Mouse (Mus musculus): ENCODE results near the gene Oxct2a.
"Not testable (repeated sequence)": the region's sequence is repeated elsewhere in the genome, so short reads cannot be mapped to it uniquely, and the experiment has no call there.

Gene Oxct2a

DNA sequence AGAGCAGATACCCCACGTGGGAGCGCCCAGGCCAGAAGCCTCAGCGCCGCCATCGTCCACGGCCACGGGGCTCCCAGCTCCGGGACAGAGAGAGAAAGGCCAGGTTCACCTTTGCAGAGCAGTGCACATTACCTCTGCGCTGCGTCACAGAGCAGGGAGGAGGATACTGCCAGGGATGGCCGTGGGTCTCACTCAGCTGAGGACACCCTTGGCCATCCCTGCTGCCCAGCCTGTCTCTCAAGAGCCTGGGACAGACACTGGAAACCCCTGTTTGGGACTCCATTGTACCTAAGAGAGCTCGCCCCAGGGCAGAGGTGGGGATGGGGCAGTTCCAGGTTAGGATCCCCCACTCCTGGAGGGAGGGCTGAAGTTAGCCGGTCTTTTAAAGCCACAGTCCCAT is at the start of gene Oxct2a:
Gene Oxct2a, minus strand, starts transcription at position 101 of the 400 bp plus-strand sequence.
- no peak for DNase-seq (ENCODE audit: low read depth, low spot score)

DNA sequence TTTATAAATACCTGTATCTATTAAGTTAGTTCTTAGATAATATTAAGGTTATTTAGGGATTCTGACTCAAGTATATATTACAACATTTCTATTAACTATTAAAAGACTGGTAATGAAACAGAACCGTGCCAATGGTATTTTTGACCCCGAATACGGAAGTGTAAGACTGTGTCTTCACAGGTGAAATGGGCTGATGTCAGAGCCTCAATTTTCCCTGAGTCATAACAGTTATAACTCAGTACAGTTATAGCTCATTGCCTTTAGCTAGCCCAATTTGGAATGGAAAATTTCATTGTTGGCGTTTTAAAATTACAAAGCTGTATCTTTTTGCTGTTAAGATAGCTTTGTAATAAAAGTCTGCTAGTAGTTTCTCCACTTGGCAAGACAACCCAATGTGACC is 40.1 kb upstream of the Oxct2a start:
- no peak for DNase-seq (ENCODE audit: low read depth, low spot score)

DNA sequence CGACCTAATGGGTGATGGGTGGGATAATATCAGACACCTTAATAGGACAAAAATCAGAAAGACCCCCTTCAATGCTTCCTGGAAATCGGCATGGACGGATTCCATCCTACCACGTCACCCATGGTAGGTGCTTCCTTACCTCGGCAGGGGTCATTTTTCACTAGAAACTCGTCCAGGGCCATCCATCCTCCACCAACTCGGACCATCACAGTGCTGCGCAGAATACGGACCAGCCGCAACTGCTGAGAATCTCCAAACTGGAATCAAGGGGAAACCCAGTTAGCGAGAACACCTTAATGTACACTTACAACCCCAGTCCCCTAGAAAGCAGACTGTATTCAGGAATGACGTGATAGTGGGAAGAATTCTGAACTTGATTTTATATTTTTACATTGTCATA is 37.3 kb upstream of the Oxct2a start:
- DNase-seq (ENCODE audit: low read depth, low spot score): no peak

DNA sequence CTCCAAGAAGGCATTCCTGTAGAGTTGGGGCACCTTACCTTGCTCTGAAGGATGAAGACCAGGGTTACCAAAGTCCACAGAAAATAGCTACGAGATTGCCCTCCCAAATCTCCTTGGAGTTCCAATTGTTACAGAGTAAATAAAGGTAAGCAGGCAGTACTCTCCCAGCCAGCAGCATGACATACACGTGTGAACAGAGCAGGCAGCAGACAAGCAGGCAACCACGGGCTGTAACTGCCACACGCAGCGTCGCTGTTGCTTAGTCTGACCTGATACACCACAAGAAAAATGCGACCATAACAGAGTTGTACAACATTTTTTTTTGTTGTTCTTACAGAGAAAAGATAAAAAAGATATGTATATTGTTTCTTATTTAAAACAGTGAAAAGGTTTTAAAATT is 35.2 kb upstream of the Oxct2a start:
- DNase-seq (ENCODE audit: low read depth, low spot score): no peak

DNA sequence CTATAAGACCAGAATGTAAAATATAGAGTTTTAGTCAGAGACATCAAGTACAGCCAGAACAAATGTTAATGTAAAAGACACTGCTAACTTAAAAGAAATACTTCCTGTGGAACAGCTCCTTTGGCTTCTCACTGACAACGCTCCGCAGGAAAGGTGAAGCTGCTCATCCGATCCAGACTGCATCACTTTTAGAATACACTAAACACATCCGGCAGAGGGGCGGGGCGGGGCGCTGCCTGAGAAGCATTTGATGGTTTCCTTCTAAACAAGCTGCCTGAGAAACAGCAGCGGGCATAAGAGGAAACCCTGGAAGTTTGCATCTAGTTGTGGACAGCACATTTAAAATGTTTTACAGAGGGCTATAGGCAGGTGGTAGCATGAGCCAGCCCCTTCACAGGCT is 32.5 kb upstream of the Oxct2a start:
- DNase-seq (ENCODE audit: low read depth, low spot score): no peak

DNA sequence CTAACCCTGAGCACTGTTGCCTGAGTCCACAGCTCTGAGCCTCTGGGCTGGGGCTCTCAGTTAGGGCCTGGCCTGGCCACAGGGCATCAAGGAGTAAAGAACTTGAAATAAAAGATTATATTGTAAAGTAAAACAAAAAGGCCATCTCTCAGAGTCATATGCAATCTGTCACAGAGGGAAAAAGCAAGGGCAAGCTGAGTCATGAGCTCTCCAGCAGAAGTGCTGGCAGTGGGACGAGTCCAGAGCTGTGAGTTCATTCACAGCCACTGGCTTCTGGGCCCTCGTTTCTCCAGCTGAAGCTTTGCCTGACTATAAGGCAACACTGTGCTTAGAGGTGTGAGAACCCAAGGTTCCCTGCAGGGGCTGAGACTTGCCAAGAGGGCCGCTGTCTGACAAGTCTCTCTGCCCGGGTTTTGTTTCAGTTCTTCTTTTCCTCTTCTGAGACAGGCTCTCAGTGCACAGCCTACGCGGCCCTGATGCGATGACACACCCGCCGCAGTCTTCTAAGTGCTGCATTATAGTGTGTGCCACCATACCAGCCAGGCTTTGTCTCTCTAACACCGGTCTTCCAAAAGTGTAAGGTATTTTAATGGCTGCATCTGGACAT is 29.9 kb upstream of the Oxct2a start:
- DNase-seq (ENCODE audit: low read depth, low spot score): no peak

DNA sequence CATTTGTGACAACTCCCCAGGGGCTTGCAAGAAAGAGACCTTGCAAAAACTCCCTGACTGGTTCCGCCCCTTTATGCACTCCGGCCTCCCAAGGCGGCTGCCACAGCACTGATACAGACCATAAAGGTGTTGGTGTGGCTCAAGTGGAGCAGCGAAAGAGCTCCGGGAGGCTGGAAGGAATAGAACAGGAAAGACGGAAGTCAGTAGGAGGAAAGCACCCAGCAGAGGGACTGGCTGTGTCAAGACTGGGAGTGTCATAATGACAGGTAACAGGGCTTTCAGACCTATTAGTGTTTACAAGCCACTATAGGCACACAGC is 20.0 kb upstream of the Oxct2a start:
- DNase-seq (ENCODE audit: low read depth, low spot score): no peak

DNA sequence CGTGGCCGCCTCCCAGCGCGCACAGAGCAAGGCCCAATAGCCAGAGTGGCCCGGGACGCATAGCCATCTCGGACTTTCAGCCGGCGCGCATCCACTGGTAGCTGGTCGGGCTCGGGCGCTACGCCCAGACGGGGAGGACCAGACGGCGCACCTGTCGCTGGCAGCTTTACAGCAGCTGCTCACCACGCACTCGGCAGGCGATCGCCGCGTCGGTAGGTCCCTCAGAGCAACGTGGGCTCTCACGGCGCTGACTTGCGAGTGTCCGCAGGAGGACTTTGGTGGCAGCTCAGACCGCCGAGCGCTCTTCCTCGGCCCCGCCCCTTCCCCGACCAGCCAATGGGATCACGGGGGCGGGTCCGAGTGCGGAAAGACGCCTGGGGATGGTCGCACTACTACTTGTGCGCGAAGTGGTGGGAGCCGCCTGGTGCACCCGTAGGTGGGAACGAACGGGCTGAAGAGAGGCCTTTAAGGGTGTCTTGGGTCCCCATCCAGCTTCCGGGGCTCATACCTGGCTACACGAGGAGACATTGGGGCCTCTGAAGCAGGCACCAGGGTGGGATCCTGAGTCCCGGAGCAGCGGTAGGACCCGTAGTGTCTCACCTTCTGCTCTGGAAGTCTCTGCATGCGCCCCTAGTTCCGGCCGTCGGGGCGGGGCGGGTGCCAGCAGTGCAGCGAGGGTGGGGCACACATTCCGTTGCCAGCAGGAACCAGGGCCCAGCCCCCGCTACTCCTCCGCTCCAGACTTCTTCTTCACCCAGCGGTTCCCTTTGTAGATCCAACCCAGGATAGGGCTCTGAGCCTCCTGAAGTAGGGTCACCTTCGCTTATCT is 19.4 kb upstream of the Oxct2a start, which contains the start of gene Bmp8a:
Gene Bmp8a, minus strand, starts transcription at position 611 of the 829 bp plus-strand sequence.
- peak; percentile 60 for DNase-seq (ENCODE audit: low read depth, low spot score)

DNA sequence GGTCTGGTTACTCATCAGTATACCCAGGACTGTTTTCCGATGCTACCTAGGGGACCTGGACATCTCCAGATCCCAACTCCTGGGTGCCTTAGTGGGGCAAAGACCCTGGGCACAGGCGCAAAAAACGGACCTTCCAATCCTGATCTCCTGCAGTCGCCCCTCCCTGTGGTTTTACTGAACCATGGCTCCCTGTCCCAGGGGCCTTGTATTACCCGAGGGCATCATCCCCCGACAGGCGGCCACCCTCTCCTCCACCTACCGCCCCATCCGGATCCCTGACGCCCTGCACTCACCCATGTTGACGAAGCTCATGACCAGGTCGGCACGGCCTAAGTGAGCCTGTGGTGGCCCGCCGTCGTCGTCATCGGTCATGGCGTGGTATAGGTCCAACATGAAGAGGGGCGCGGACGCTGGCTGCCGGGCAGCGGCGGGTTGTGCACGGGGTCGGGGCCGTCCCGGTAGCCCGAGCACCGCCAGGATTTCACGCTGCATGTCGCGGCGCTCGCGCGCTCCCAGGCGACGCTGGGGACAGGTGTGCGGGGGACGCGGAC is 18.7 kb upstream of the Oxct2a start:
- no peak for DNase-seq (ENCODE audit: low read depth, low spot score)

DNA sequence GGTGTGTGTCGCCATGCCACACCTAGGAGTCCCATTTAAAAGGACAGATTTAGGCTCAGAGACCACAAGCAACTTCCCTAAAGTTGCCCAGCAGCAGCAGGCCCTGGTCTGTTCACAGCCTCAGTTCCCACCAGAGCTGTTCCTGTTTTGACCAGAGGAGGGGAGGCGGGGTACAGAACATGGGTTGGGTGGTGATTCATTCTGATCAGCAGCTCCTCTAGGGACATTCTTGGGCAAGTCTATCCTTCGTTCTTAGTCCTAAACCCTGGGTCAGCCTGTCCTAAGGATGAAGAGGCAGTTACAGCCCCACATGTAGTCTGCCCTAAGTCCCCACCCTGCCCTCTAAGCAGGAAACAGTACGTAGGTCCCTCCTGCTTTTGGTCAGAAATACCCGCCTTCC is 16.8 kb upstream of the Oxct2a start:
- no peak for DNase-seq (ENCODE audit: low read depth, low spot score)

DNA sequence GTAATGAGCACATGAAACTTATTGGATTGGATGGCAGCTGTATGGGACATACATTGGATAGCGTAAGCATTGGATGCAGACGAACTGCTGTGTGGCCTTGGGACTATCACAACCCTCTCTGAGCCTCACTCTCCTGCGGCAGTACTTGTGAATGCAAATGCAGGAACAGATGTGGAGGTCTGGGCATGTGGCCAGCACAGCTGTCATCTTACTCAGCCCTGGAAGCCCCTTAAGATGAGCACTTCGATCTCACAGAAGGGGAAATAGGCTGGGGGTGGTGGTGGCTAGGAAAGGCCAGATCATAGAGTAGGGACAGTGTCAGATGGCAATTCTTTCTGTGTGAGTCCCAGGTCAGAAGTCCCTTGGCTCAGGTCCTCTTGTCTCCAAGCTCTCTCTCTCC is 14.3 kb upstream of the Oxct2a start:
- no peak for DNase-seq (ENCODE audit: low read depth, low spot score)

DNA sequence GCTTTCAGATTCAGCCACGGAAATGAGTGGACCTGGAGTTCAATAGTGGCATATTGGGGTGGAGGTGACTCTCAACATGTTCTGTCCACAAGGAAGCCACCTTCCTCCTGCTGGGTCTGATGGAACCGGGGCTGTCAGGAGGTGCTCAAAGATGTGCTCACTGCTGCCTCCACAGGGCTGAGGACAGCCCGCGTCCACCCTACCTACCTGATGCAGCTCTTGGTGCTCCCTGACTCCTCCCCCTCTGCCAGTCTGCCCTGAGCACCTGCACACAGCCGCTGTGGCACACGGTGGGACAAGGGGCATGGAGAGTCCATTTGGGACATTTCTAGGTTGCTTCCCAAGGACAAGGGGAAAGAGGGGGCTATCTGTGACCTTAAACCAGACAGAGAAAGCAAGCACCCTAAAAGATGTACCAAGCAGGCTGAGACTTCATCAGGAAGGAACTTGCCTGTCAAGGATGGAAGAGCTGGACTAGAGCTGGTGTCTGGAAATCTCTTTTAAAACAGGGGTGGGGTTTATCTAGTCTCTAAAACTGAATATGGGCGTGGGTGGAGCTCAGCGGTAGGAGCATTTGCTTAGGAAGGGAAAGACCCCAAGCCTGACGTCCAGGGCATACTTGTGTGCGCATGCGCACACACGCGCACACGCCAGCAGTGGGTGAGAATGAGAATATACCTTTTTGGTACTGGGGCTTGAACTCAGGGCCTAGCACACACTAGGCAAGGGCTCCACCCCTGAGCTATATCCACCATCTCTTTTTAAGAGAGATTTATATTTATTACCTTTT is 12.6 kb upstream of the Oxct2a start:
- no peak for DNase-seq (ENCODE audit: low read depth, low spot score)

DNA sequence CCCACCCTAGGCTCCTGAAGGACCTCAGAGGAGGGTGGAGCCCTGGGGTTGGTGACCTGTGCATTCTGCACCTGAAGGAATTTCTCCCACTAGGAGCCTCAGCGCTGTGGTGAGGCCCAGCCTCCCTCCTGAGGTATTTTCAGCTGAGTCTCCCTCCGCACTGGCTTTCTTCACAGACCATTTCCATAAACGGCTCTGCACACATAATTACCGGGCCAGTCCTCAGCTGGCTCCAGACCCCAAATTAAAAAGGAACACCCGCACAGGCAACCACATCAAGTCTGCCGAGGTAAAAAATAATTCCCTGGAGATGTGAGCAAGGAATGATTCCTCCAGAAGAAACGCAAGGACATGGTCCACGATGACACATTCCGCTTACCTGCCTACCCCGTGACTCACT is 11.8 kb upstream of the Oxct2a start:
- not testable (repeated sequence) for DNase-seq (ENCODE audit: low read depth, low spot score)

DNA sequence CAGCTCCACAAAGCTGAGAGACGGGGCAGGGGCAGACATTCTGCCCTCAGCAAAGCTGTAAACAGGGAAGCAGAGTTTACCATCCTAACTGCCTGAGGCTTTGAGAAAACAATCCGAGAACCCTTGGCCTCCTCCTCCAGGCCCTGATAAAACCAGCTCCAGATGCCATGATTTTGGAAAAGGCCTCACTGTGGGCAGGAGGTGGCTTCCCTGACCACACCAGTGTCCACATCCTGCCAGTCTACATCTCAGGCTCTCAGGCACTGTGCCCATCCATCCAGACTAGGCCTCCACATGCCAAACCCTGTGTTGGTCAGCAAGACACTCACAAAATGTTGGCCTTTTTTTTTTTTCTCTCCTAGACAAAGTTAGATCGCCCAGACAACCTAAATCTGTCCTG is 10.7 kb upstream of the Oxct2a start:
- DNase-seq (ENCODE audit: low read depth, low spot score): no peak

DNA sequence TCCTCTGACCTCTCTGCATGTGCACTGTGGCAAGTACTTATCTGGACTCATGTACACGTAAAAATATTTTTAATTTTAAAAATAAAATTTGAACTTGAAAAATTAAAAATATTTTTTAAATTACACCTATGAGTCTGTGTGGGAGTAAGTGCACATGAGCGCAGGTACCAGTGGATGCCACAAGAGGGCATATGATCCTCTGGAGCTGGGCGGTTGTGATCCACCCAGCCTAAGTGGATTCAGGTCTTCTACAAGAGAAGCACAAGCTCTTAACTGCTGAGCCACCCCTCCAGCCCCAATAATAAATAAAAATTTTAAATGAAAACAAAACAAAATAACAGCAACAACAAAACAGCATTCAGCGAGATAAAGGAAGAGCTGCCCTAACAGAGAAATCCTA is 9.7 kb upstream of the Oxct2a start:
- no peak for DNase-seq (ENCODE audit: low read depth, low spot score)

DNA sequence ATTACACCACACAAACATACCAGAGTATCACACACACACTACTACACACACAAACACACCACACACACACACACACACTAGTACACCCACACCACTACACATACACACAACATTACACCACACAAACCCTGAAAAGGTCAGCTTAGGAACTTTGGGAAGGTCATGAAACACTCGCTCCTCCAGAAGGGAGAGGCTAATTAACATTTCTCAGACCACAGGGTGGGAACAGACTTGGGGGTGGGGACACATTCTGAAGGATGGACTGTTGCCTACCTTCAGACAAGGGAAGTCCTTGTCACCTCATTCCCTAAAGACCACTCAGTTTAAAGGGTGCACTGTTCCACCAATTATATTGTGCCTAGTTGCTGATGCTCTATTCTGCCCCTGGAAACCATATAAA is 8.5 kb upstream of the Oxct2a start:
- DNase-seq (ENCODE audit: low read depth, low spot score): not testable (repeated sequence)

DNA sequence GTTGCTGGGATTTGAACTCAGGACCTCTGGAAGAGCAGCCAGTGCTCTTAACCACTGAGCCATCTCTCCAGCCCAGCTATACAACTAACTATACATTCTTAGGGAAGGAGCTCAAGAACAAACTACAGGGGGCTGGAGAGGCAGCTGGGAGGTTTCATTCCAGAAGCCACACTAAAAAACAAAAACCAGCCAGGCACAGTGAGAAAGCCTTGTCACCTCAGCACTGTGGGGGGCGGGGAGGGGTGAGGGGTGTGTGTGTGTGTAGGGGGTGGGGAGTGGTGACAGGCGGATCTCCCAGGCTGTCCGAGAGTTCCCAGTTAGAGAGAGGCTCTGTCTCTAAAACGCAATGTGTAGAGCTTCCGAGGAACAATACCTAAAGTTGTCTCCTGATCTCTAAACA is 7.9 kb upstream of the Oxct2a start:
- no peak for DNase-seq (ENCODE audit: low read depth, low spot score)

DNA sequence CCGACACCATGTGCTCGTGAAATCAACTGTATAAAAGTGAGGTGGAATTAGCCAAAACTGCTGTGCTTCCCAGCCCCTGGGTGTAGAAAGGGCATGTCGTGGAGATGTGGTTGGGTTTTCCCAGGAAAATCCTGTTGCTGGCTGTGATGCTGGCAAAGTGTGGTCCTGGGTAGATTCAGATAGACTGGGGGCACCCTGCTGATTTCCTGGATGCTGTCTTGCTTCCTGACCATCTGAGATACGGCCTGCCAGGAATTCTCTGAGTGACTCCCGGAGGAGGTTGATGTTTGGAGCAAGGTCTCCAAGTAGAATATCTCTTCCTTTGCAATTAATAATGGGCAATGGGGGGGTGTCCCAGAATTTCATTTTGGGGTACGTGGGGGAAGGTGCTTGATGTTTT is 5.5 kb upstream of the Oxct2a start:
- DNase-seq (ENCODE audit: low read depth, low spot score): no peak

DNA sequence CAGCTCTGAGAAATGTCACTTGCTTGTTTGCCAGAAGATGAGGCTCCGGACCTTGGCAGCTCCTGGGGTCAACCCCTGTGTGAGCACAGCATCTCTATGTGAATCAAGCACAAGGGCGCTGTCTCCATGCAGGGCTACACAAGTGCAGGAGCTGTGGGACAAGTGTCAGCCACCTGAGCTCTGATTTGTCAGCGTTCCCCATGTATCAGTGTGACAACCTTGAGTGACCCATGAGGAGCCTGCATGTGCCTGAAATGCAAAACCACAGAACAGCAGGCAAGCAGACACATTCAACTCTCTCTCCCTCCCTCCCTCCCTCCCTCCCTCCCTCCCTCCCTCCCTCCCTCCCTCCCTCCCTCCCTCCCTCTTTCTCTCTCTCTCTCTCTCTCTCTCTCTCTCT is 4.2 kb upstream of the Oxct2a start:
- DNase-seq (ENCODE audit: low read depth, low spot score): no peak

DNA sequence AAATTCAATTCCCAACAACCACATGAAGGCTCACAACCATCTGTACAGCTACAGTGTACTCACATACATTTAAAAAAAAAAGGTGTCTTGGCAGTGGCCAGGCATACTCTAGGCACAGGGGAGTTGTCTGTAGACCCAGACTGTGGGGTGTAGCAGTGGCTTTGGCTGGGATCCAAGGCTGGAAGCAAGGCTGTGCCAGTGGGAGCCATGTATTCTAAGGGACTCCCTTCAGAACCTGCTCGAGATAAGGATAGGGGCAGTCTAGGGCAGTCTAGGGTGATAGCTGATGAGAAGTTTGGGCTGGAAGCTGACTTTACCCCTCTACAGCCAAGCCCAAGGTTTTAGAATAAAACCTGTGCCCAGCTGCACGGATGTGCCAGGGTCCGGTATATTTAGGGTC is 2.7 kb upstream of the Oxct2a start:
- no peak for DNase-seq (ENCODE audit: low read depth, low spot score)

DNA sequence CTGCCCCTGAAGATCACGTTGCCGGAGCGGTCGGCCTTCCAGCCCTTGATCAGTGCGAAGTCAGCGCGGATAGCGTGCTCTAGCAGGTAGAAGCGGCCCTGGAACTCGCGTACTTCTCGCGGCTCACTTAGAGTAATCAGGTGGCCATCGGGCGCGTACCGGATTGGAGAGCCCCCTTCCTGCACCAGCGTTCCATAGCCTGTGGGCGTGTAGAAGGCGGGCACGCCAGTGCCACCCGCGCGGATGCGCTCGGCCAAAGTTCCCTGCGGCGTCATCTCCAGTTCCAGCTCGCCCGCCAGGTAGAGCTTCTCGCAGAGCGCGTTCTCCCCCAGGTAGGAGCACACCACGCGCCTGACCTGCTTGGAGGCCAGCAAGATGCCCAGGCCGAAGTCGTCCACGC is 524 bp downstream of the Oxct2a start:
- not testable (repeated sequence) for DNase-seq (ENCODE audit: low read depth, low spot score)

DNA sequence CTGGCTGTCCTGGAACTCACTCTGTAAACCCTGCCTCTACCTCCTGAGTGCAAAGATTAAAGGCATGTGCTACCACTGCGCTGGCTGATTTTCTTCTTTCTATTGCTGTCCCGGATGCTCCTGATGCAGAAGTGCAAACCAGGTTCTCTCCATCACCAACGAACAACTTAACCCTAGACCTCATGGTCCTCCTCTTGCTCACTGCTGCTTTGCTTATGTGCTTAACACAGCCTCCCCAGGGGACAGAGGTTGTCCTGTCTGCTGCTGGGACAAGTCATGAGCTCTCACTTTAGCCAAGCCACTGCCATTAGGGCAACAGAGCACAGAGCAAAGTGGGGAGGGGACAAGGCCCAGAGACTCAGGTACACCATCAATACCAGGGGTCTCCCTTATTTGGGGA is 8.9 kb downstream of the Oxct2a start:
- DNase-seq (ENCODE audit: low read depth, low spot score): no peak
